Mouse (Mus musculus) kidney, postnatal 10 days (tissue): ENCODE measurements around the gene Gm11444.
A peak's percentile ranks its signal among the peaks of the same experiment; 100 is the strongest.

Experiments
- DNase-seq: peaks from one replicate; pipeline ENCODE4 v3.0.0; 2021; ENCODE audit warnings: mixed read lengths

The Gm11444 gene

DNA sequence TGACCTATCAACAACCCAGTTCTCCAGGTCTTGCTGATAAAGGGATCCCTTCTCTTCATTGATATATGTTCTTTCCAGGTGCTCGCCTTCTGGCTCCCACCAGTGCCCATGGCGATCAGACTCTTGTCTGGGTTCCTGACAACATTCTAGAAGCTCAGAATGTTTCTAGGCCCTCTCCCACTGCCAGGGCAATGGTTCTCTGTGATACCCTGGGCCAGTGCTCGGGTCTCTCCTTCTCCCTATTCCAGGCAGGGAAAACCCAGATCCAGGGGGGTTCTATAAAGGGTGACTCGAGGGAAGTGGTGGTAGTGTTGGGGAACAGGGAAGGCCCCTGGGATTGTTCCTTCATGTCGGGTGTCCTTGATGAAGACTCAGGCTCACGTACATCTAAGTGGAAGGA lies at the start of gene Gm11444:
TSS of gene Gm11444 (minus strand) at position 101 of the 400 bp plus-strand sequence.
- DNase-seq, result no peak

GRCm38 (mm10) chr11:85896335-85896985 lies 46.3 kb upstream of the Gm11444 start:
- DNase-seq, result no peak

GRCm38 (mm10) chr11:85894731-85895545 lies 44.8 kb upstream of the Gm11444 start:
- DNase-seq, result peak; percentile 65

GRCm38 (mm10) chr11:85894136-85894530 lies 44.0 kb upstream of the Gm11444 start:
- DNase-seq, result no peak

DNA sequence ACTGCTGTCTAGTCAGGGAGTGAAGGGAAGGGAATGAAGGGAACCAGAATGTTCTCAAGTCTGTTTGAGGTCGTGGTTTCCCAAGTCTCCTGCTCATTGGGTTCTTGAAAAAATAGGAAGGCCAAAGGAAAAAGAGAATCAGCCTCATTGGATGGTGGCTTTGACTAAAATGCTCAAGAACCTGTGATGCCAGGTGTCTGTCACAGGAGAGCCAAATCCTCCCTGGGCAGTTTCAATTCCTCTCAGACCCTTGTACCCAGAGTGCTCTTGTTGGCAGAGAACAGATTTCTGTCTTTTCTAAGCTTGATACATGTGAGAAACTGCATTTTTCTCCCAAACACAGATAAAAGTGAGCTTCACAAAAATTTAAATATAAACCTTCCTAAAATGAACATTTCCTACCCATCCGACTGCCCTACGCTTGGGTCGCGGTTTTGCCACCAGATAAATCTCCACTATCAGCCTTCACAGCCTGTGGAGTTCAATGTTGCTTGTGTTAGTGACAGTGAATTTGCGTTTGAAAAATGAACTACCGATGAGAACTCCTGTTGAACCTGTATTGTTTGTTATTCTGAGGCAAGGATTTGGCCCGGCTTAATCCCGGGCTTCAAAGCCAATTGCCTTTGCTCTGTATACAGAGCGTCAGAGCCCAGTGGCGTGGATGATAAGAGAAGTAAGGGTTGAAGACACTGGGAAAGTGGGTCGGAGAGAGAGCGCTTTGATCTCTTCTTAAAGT lies 43.4 kb upstream of the Gm11444 start:
- DNase-seq, result no peak

DNA sequence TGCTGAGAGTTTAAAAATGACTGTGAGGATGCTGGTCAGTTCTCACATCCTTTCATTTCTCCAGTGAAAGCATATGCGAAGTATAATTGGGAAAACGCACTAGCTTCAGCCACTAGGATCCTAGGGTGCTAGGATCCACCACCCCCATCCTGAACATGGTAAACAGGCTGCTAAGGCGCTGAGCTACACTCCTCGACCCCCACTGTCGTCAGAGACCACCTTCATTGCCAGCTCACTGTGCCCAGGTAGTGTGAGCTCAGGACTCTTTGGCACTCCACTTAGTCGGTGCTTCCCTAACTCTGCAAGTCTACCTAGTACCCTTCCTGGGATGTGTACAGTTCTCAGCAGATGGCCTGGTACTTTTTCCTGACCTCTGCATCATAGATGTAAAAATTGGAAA lies 42.6 kb upstream of the Gm11444 start:
- no peak for DNase-seq

- DNase-seq, result no peak
Observed at GRCm38 (mm10) chr11:85891692-85892040, 41.5 kb upstream of the Gm11444 start.

DNA sequence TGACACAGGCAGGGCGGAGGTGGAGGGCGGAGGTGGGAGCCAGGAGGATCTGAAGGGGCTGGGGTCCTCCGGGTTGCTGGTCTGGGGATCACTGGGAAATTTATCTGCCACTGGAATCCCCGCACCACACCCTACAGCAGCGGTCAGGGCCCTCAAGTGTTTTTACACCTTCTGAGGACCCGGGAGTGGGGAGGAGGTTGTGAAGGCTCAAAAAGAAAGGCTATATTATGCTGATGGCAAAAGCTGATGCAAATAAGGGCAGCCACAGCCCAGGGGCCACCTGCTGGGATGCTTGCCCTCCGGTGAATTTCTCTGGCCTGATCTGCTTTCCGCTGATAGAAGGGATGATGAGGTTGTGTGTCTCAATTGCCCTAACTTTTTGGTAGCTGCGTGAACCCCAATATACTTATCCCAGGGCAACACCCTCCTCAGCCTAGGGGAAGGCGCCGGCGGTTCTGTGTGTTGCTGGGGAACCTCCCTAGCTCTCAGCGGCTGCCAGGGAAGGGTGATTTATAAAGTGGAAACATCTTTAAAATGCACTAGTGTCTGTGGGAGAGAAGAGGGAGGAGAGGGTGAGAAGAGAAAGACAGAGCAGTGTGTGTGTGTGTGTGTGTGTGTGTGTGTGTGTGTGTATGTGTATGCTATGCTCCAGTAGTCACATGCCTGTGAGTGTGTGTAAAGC lies 41.0 kb upstream of the Gm11444 start:
- no peak for DNase-seq

DNA sequence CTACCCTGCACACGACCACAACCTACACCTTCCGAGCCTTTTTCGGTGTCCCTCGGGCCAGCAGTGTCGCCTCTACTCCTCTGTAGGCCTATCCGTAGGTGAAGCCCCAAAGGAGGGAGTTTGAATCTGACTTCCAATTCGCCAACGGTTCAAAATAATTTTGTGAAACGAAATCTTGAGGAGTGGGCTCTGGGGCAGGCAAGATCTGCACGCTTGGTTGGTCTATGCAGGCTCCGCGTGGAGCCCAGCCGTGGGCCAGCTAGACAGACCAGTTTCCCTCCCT lies 40.4 kb upstream of the Gm11444 start:
- no peak for DNase-seq

DNA sequence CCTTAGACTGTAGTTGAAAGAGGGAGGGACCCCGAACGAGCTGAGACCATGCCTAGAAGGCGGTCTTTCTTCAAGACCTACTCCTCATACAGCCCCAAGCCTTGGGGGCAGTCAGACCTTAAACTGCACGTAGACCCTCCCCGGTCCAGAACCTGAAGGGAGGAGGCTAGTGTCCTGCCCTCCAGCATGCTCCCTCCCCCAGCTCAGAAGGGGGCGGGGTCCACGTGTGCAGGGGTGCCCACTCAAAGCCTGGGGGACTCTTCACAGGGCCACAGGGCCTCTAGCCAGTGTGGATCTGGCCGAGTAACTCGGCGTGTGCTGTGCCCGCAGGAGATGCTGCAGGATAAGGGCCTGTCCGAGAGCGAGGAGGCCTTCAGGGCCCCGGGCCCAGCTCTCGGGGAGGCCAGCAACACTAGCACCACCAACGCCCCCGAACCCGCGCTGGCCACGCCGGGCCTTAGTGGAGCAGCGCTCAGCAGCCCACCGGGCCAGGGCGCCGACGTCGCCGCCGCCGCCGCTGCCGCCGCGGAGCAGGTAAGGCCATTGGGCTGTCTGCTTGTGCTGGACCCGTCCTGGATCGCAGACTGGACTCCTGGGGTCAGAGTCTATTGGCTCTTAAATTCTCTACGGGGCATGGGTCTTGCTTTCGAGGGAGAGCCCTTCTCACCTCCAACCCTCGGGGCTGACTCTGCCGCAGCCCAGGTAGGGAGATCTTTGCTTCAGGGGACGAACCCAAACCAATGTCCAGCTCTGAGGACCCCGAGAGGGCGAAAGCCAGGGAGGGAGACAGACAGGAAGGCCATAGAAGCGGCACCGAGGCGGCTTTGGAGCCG lies 39.8 kb upstream of the Gm11444 start:
- no peak for DNase-seq

GRCm38 (mm10) chr11:85889056-85889729 lies 39.1 kb upstream of the Gm11444 start:
- no peak for DNase-seq

GRCm38 (mm10) chr11:85888451-85888961 lies 38.4 kb upstream of the Gm11444 start:
- peak; percentile 17 for DNase-seq

GRCm38 (mm10) chr11:85887801-85888450 lies 37.8 kb upstream of the Gm11444 start:
- no peak for DNase-seq

GRCm38 (mm10) chr11:85887273-85887672 lies 37.1 kb upstream of the Gm11444 start:
- DNase-seq, result no peak

GRCm38 (mm10) chr11:85886429-85886785 lies 36.3 kb upstream of the Gm11444 start:
- DNase-seq, result no peak

DNA sequence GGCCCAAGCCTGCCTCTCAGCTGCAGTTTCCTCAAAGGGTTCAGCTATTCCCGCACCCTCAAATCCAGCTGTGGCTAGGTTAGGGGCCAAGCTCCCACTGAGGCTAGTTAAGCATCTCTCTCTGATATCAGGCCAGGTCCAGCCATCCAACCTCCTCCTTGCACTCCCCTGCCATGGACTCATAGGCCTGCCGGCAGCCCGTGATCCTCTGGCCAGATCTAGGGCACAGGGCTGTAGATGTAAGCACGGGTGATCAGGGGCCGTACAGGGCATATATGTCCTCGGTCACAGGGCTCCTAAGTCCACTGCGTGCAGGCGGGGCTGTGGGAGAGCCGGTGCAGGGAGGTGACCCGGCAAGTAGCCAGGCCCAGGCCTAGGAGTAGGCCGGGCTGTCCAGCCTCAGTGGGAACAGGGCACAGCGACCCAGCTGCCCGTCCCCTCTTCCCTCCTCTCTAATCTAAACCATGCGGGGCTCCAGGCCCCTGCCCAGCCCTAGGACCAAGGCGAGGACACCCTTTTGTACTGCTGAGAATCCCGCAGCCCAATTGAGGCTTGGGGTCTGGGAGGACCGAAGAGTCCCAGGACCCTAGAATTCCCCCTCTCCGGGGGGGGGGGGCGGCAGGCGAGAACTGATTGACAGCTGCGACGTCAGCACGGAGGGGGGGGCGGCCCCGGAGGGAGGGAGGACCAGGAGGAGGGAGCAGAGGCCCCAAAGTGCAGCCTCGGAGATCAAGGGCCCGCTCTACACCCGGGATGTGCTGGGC lies 35.7 kb upstream of the Gm11444 start, which contains the start of gene Tbx4:
TSS of gene Tbx4 (plus strand) at position 758 of the 764 bp plus-strand sequence.
- no peak for DNase-seq

DNA sequence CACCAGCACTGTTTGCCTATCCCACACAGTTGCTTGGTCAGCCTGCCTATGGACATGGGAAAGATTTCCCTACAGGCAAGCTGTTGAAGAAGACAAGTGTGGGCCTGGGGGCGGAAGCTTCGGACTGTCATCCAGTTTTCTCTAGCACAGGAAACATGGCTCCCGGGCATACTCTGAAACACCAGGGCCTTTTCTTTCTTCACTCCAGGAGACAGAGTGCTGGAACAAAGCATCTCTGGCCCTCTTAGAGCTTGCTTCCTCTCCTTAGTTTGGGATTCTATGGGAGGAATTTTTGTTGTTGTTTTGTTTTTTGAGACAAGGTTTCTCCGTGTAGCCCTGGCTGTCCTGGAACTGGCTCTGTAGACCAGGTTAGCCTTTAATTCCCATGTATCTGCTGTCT lies 34.4 kb upstream of the Gm11444 start:
- DNase-seq, result no peak

DNA sequence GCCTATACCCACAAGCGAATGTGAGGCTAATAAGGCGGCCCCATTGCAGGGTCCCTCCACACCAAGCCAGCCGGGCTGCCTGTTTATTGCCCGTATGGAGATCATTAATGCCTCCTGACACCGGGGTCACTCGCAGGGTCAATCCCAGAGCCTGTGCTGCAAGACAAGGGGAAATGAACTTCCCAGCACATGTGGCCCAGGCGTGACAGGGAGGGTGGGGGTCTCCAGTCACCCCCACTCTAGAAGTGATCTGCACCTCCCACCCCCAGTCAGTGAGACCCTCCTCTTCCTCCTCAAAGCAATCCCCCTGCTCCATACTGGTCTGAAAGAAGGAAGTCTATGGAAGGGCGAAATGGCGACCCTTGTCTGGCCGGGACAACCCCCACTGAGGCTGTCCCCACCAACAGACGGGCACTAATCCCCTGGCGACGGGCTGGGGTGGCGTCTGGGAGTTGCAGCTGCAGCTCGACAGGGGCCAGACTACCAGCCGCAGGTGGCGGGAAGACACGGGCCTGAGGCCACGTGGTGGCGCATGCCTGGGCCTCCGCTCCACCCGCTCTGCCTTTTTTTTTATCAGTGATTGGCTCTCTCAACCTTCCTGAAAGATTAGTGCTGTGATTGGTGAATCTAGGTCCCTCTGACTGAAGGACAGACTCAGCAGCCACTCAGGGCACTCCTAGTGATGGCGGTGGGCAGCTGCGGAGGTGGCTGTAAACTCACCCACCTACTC lies 26.1 kb upstream of the Gm11444 start:
- DNase-seq, result no peak

GRCm38 (mm10) chr11:85864363-85864762 lies 14.2 kb upstream of the Gm11444 start:
- peak; percentile 34 for DNase-seq
